Mouse (Mus musculus): ENCODE data around the gene Ifnk. TPM values are rescaled to one million over a fixed set of nuclear protein-coding genes. Genes with fewer than 3 reads are reported as not detected.
A peak's percentile ranks its signal among the peaks of the same experiment; 100 is the strongest.

Gene Ifnk
- polyA plus RNA-seq, 1 experiment from 2014 or later = 0.14 TPM

- H3K4me2 ChIP-seq (ENCODE audit: low read depth, low read length) = no peak overlapping the region
- no peaks in the 10 kb centered on the region for H3K4me1 ChIP-seq (ENCODE audit: control insufficient read depth, low read depth, low read length)
- ATAC-seq (ENCODE audit: low read depth) = no peak
- no peak overlapping the region for H3K27ac ChIP-seq (ENCODE audit: low read length)
- no peak overlapping the region for H3K9ac ChIP-seq (ENCODE audit: low read depth, low read length)
- no peaks in the 10 kb centered on the region for H3K9me3 ChIP-seq (replicated peaks; ENCODE audit: control insufficient read depth, low read length)
- 61% methylated on average over 4 of the region's 4 CpGs for WGBS (ENCODE audit: insufficient replicate concordance)
- no peaks in the 10 kb centered on the region for H3K36me3 ChIP-seq (ENCODE audit: control insufficient read depth, insufficient read depth)
- no peak overlapping the region for H3K4me3 ChIP-seq (ENCODE audit: low read depth, low read length)
- no peaks in the 10 kb centered on the region for H3K27me3 ChIP-seq (ENCODE audit: control insufficient read depth, insufficient read depth, low read depth, low read length)
Observed at GRCm38 (mm10) chr4:35148326-35148725, 3.5 kb upstream of the Ifnk start.

- H3K9me3 ChIP-seq (replicated peaks; ENCODE audit: control insufficient read depth, low read length) = no peaks in the 10 kb centered on the region
- no peak for ATAC-seq (ENCODE audit: low read depth)
- WGBS (ENCODE audit: insufficient replicate concordance) = 69% methylated on average over 3 of the region's 3 CpGs
- no peak overlapping the region for H3K27ac ChIP-seq (ENCODE audit: low read length)
- no peaks in the 10 kb centered on the region; the same call in 1 of the 2 replicates for H3K4me1 ChIP-seq (ENCODE audit: control insufficient read depth, low read depth, low read length)
- no peak overlapping the region for H3K4me2 ChIP-seq (ENCODE audit: low read depth, low read length)
- H3K27me3 ChIP-seq (ENCODE audit: control insufficient read depth, insufficient read depth, low read depth, low read length) = no peaks in the 10 kb centered on the region
- no peak overlapping the region for H3K4me3 ChIP-seq (ENCODE audit: low read depth, low read length)
- no peaks in the 10 kb centered on the region for H3K36me3 ChIP-seq (ENCODE audit: control insufficient read depth, insufficient read depth)
- no peak overlapping the region for H3K9ac ChIP-seq (ENCODE audit: low read depth, low read length)
Observed at GRCm38 (mm10) chr4:35150706-35151105, 1.1 kb upstream of the Ifnk start.

- no peaks in the 10 kb centered on the region for H3K27me3 ChIP-seq (ENCODE audit: control insufficient read depth, insufficient read depth, low read depth, low read length)
- no peak overlapping the region for H3K4me2 ChIP-seq (ENCODE audit: low read depth, low read length)
- peaks cover 4% of the 10 kb centered on the region for H3K4me1 ChIP-seq (ENCODE audit: control insufficient read depth, low read depth, low read length)
- H3K9me3 ChIP-seq (replicated peaks; ENCODE audit: control insufficient read depth, low read length) = no peaks in the 10 kb centered on the region
- no peak overlapping the region for H3K9ac ChIP-seq (ENCODE audit: low read depth, low read length)
- H3K4me3 ChIP-seq (ENCODE audit: low read depth, low read length) = no peak overlapping the region
- H3K36me3 ChIP-seq (ENCODE audit: control insufficient read depth, insufficient read depth) = no peaks in the 10 kb centered on the region
- 43% methylated on average over 3 of the region's 3 CpGs for WGBS (ENCODE audit: insufficient replicate concordance)
- ATAC-seq (ENCODE audit: low read depth) = no peak
- no peak overlapping the region for H3K27ac ChIP-seq (ENCODE audit: low read length)
Observed at GRCm38 (mm10) chr4:35154051-35154450, 2.2 kb downstream of the Ifnk start.

GRCm38 (mm10) chr4:35155132-35155922 is 3.5 kb downstream of the Ifnk start:
- Histone ChIP-seq H3K9me3 (replicated peaks; ENCODE audit: control insufficient read depth, low read length) (no peaks in the 10 kb centered on the region), H3K36me3 (ENCODE audit: control insufficient read depth, insufficient read depth) (no peaks in the 10 kb centered on the region), H3K4me3 (ENCODE audit: low read depth, low read length) (peak overlapping the region; percentile 67), H3K4me2 (ENCODE audit: low read depth, low read length) (peak overlapping the region; percentile 76), H3K4me1 (ENCODE audit: control insufficient read depth, low read depth, low read length) (peaks cover 4% of the 10 kb centered on the region), H3K9ac (ENCODE audit: low read depth, low read length) (peak overlapping the region; percentile 67), H3K27ac (ENCODE audit: low read length) (peak overlapping the region; percentile 84), H3K27me3 (ENCODE audit: control insufficient read depth, insufficient read depth, low read depth, low read length) (no peaks in the 10 kb centered on the region)
- 21% methylated on average over 20 of the region's 20 CpGs for WGBS (ENCODE audit: insufficient replicate concordance)
- ATAC-seq (ENCODE audit: low read depth) = peak; percentile 81

- Histone ChIP-seq H3K27me3 (ENCODE audit: control insufficient read depth, insufficient read depth, low read depth, low read length) (no peaks in the 10 kb centered on the region), H3K4me3 (ENCODE audit: low read depth, low read length) (peak overlapping the region; percentile 67), H3K4me1 (ENCODE audit: control insufficient read depth, low read depth, low read length) (peaks cover 4% of the 10 kb centered on the region), H3K9ac (ENCODE audit: low read depth, low read length) (peak overlapping the region; percentile 67), H3K36me3 (ENCODE audit: control insufficient read depth, insufficient read depth) (no peaks in the 10 kb centered on the region), H3K9me3 (replicated peaks; ENCODE audit: control insufficient read depth, low read length) (no peaks in the 10 kb centered on the region), H3K27ac (ENCODE audit: low read length) (peak overlapping the region; percentile 84), H3K4me2 (ENCODE audit: low read depth, low read length) (peak overlapping the region; percentile 76)
- WGBS (ENCODE audit: insufficient replicate concordance) = under 1% methylated on average over 26 of the region's 26 CpGs
- ATAC-seq (ENCODE audit: low read depth) = peak; percentile 68
Observed at GRCm38 (mm10) chr4:35156149-35156611, 4.3 kb downstream of the Ifnk start.

- H3K9ac ChIP-seq (ENCODE audit: low read depth, low read length) = peak within 1 kb of the TSS; percentile 67
- peak within 1 kb of the TSS; percentile 84 for H3K27ac ChIP-seq (ENCODE audit: low read length)
- H3K36me3 ChIP-seq (ENCODE audit: control insufficient read depth, insufficient read depth) = no peaks in the 10 kb centered on the region
- peak within 1 kb of the TSS; percentile 67 for H3K4me3 ChIP-seq (ENCODE audit: low read depth, low read length)
- no peaks in the 10 kb centered on the region for H3K27me3 ChIP-seq (ENCODE audit: control insufficient read depth, insufficient read depth, low read depth, low read length)
- under 1% methylated on average over 50 of the region's 50 CpGs for WGBS (ENCODE audit: insufficient replicate concordance)
- ATAC-seq (ENCODE audit: low read depth) = peak; percentile 57
- H3K4me2 ChIP-seq (ENCODE audit: low read depth, low read length) = peak within 1 kb of the TSS; percentile 76
- peaks cover 4% of the 10 kb centered on the region for H3K4me1 ChIP-seq (ENCODE audit: control insufficient read depth, low read depth, low read length)
- no peaks in the 10 kb centered on the region for H3K9me3 ChIP-seq (replicated peaks; ENCODE audit: control insufficient read depth, low read length)
Observed at GRCm38 (mm10) chr4:35156751-35157611, 5.1 kb downstream of the Ifnk start, which contains the start of gene Mob3b. TSS of gene Mob3b (minus strand) at chr4:35157484.

- no peak for ATAC-seq (ENCODE audit: low read depth)
- 23% methylated on average over 11 of the region's 11 CpGs for WGBS (ENCODE audit: insufficient replicate concordance)
- Histone ChIP-seq H3K27ac (ENCODE audit: low read length) (no peak overlapping the region), H3K4me3 (ENCODE audit: low read depth, low read length) (no peak overlapping the region), H3K9me3 (replicated peaks; ENCODE audit: control insufficient read depth, low read length) (no peaks in the 10 kb centered on the region), H3K27me3 (ENCODE audit: control insufficient read depth, insufficient read depth, low read depth, low read length) (no peaks in the 10 kb centered on the region), H3K36me3 (ENCODE audit: control insufficient read depth, insufficient read depth) (no peaks in the 10 kb centered on the region), H3K4me1 (ENCODE audit: control insufficient read depth, low read depth, low read length) (peaks cover 4% of the 10 kb centered on the region), H3K4me2 (ENCODE audit: low read depth, low read length) (peak overlapping the region; percentile 76), H3K9ac (ENCODE audit: low read depth, low read length) (no peak overlapping the region)
Observed at GRCm38 (mm10) chr4:35157815-35158214, 6.0 kb downstream of the Ifnk start.

GRCm38 (mm10) chr4:35165275-35165674 is 13.4 kb downstream of the Ifnk start:
- Histone ChIP-seq H3K36me3 (ENCODE audit: control insufficient read depth, insufficient read depth) (no peaks in the 10 kb centered on the region), H3K27me3 (ENCODE audit: control insufficient read depth, insufficient read depth, low read depth, low read length) (no peaks in the 10 kb centered on the region), H3K27ac (ENCODE audit: low read length) (no peak overlapping the region), H3K4me1 (ENCODE audit: control insufficient read depth, low read depth, low read length) (no peaks in the 10 kb centered on the region; the same call in 1 of the 2 replicates), H3K9ac (ENCODE audit: low read depth, low read length) (no peak overlapping the region), H3K4me3 (ENCODE audit: low read depth, low read length) (no peak overlapping the region), H3K4me2 (ENCODE audit: low read depth, low read length) (no peak overlapping the region), H3K9me3 (replicated peaks; ENCODE audit: control insufficient read depth, low read length) (no peaks in the 10 kb centered on the region)
- 59% methylated on average over 2 of the region's 2 CpGs for WGBS (ENCODE audit: insufficient replicate concordance)
- ATAC-seq (ENCODE audit: low read depth) = no peak
